Mouse (Mus musculus) cortical plate, adult 2 months (tissue): ENCODE measurements around the gene Clip4.

ENCODE experiments used
- CTCF ChIP-seq: fragments of 200-500 bp; IDR thresholded peaks from 2 replicates; pipeline ENCODE4 v1.5.1; 2011; ENCODE audit warnings: mild to moderate bottlenecking, control low read depth, low read length; ENCODE audit not compliant: insufficient read depth; ENCODE audit errors: extremely low read depth
- POLR2A ChIP-seq: fragments of 200-500 bp; IDR thresholded peaks from 2 replicates; pipeline ENCODE4 v1.6.1; 2011; ENCODE audit warnings: mild to moderate bottlenecking, low read length, control low read depth; ENCODE audit not compliant: insufficient read depth; ENCODE audit errors: extremely low read depth

- TF ChIP-seq CTCF (no peak), POLR2A (no peak)
Measured at GRCm38 (mm10) chr17:71736442-71736841, 31.8 kb upstream of the Clip4 start.
